Mouse (Mus musculus): Measurements from ENCODE around the gene Csnk1e.

GRCm38 (mm10) chr15:79471095-79471494, 15.7 kb upstream of the Csnk1e start:
- TF ChIP-seq CTCF (IDR thresholded peaks at IDR 0.05; ENCODE audit: low read depth) (no peak), EP300 (IDR thresholded peaks at IDR 0.05; ENCODE audit: low read depth) (no peak)
